Mouse (Mus musculus): ENCODE data around the gene Egfl8. TPM values are rescaled to one million over a fixed set of nuclear protein-coding genes. Genes with fewer than 3 reads are reported as not detected.

The Egfl8 gene
- polyA plus RNA-seq, 1 experiment from 2014 or later = 10.2 TPM

DNA sequence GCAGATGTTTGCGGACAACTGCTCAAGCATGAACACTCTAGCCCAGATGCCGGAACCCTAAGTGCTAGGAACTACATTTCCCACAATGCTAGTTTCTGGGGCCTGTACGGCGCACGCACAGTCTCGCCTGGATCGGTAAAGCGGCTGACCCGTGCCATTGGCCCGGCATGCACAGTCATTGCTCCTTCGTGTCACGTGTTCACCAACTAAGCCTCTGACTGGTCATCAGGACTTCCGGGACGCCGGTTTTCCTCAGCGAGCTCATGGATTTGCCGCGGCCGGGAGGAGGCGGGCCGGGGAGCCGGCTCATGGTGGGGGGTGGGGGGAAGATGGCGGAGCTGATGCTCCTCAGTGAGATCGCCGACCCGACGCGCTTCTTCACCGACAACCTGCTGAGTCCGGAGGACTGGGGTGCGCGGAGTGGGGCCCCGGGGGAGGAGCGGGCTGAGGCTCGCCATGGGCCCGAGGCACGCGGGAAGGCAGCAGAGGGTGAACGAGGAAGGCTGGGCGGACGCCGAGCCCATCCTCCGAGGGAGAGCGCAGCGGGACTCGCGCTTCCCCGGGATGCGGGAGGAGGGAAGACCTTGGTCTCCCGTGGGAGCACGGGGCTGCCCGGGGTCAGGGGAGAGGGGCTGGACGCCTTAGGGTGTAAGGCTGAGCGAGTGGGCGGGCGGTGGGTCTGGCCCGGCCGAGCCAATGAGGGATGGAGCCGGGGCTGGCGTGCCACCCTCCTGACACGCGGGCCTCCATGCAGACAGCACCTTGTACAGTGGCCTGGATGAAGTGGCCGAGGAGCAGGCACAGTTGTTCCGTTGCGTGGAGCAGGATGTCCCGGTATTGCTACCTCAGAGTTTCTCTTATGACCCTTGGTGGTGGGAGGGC lies 31.4 kb upstream of the Egfl8 start, which contains the start of gene Atf6b:
Atf6b (plus strand) TSS at position 241 of the 882 bp plus-strand sequence.
- peak within 1 kb of the TSS; percentile 73 for H3K27ac ChIP-seq
- H3K4me2 ChIP-seq = peak within 1 kb of the TSS; percentile 91
- H3K36me3 ChIP-seq = peaks cover 34% of the 10 kb centered on the region
- peak; percentile 94 for ATAC-seq (ENCODE audit: insufficient number of reproducible peaks, insufficient read depth, low FRiP score, low TSS enrichment, low read depth)
- under 1% methylated on average over 66 of the region's 66 CpGs for WGBS
- no peaks in the 10 kb centered on the region for H3K27me3 ChIP-seq
- peak within 1 kb of the TSS; percentile 88 for H3K9ac ChIP-seq
- H3K4me3 ChIP-seq = peak within 1 kb of the TSS; percentile 100
- H3K4me1 ChIP-seq = peaks cover 31% of the 10 kb centered on the region
- no peaks in the 10 kb centered on the region for H3K9me3 ChIP-seq

DNA sequence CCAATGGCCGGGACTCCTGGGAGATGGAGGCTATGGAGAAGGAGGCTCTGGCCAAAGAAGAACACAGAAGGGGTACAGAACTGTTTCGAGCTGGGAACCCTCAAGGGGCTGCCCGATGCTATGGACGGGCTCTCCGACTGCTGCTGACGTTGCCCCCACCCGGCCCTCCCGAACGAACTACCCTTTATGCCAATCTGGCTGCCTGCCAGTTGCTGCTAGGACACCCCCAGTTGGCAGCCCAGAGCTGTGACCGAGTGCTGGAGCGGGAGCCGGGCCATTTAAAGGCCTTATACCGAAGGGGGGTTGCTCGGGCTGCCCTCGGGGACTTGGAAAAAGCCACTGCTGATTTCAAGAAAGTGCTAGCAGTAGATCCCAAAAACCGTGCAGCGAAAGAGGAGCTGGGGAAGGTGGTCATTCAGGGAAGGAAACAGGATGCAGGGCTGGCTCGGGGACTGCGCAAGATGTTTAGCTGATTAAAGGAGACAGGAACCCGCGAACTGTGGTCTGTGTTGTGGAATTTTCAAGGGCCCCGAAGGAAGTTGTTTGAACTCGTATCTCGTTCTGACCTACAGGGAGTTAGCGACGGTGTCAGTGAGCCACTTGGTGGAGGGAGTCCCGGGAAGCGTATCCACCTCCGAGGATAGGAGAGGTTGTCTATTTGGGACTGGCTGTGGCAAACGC lies 30.2 kb upstream of the Egfl8 start:
- Histone ChIP-seq H3K9ac (no peak overlapping the region), H3K4me2 (peak overlapping the region; percentile 78), H3K4me3 (peak overlapping the region; percentile 100), H3K27ac (no peak overlapping the region), H3K36me3 (peaks cover 22% of the 10 kb centered on the region), H3K4me1 (peaks cover 41% of the 10 kb centered on the region), H3K27me3 (no peaks in the 10 kb centered on the region), H3K9me3 (no peaks in the 10 kb centered on the region)
- 89% methylated on average over 30 of the region's 30 CpGs for WGBS
- ATAC-seq (ENCODE audit: insufficient number of reproducible peaks, insufficient read depth, low FRiP score, low TSS enrichment, low read depth) = no peak

GRCm38 (mm10) chr17:34645256-34645829 lies 29.6 kb upstream of the Egfl8 start:
- Histone ChIP-seq H3K36me3 (peaks cover 16% of the 10 kb centered on the region), H3K4me2 (peak overlapping the region; percentile 78), H3K27me3 (no peaks in the 10 kb centered on the region), H3K4me1 (peaks cover 48% of the 10 kb centered on the region), H3K9me3 (no peaks in the 10 kb centered on the region), H3K27ac (peak overlapping the region; percentile 81), H3K9ac (peak overlapping the region; percentile 79), H3K4me3 (peak overlapping the region; percentile 100)
- no peak for ATAC-seq (ENCODE audit: insufficient number of reproducible peaks, insufficient read depth, low FRiP score, low TSS enrichment, low read depth)
- 43% methylated on average over 10 of the region's 10 CpGs for WGBS

- Histone ChIP-seq H3K9me3 (no peaks in the 10 kb centered on the region), H3K27ac (peak within 1 kb of the TSS; percentile 81), H3K4me3 (peak within 1 kb of the TSS; percentile 100), H3K27me3 (no peaks in the 10 kb centered on the region), H3K4me2 (peak within 1 kb of the TSS; percentile 78), H3K9ac (peak within 1 kb of the TSS; percentile 79), H3K4me1 (peaks cover 49% of the 10 kb centered on the region), H3K36me3 (peaks cover 9% of the 10 kb centered on the region)
- ATAC-seq (ENCODE audit: insufficient number of reproducible peaks, insufficient read depth, low FRiP score, low TSS enrichment, low read depth) = peak; percentile 74
- WGBS = under 1% methylated on average over 16 of the region's 16 CpGs
Measured at GRCm38 (mm10) chr17:34644608-34645007, 28.8 kb upstream of the Egfl8 start, which contains the start of gene Fkbpl. Gene Fkbpl, plus strand, starts transcription at chr17:34644764.

GRCm38 (mm10) chr17:34643944-34644343 lies 28.2 kb upstream of the Egfl8 start:
- H3K4me2 ChIP-seq = peak overlapping the region; percentile 78; the same call in 1 of the 2 replicates
- no peak for ATAC-seq (ENCODE audit: insufficient number of reproducible peaks, insufficient read depth, low FRiP score, low TSS enrichment, low read depth)
- H3K9ac ChIP-seq = no peak overlapping the region
- H3K27ac ChIP-seq = no peak overlapping the region
- no peaks in the 10 kb centered on the region for H3K9me3 ChIP-seq
- no peak overlapping the region for H3K4me3 ChIP-seq
- H3K36me3 ChIP-seq = peaks cover 2% of the 10 kb centered on the region; the same call in 1 of the 2 replicates
- peaks cover 48% of the 10 kb centered on the region for H3K4me1 ChIP-seq
- 79% methylated on average over 10 of the region's 10 CpGs for WGBS
- H3K27me3 ChIP-seq = no peaks in the 10 kb centered on the region

DNA sequence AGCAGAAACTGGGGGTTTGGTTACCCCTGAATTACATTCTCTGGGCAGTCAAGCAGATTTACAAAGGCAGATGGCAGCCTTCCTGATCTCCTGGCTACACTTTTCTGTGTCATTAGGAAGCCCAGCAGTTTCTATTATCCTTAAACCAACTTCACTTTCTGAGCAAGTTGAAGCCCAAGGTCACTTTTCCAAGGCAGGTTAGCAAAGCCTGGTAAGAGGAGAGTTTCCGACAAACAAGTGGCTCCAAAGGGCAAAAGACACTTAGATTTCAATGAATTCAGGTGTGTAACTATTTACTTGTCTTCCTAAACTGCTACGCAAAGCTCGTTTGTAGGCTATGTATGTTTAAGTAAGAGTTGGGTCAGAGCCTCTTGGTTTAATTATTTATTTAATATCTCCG lies 27.6 kb upstream of the Egfl8 start:
- H3K9ac ChIP-seq = no peak overlapping the region
- no peak overlapping the region for H3K4me3 ChIP-seq
- H3K27ac ChIP-seq = no peak overlapping the region
- H3K9me3 ChIP-seq = no peaks in the 10 kb centered on the region
- H3K4me2 ChIP-seq = no peak overlapping the region
- peaks cover 43% of the 10 kb centered on the region for H3K4me1 ChIP-seq
- ATAC-seq (ENCODE audit: insufficient number of reproducible peaks, insufficient read depth, low FRiP score, low TSS enrichment, low read depth) = no peak
- no peaks in the 10 kb centered on the region for H3K27me3 ChIP-seq
- H3K36me3 ChIP-seq = no peaks in the 10 kb centered on the region
- WGBS = 91% methylated on average over 4 of the region's 4 CpGs

DNA sequence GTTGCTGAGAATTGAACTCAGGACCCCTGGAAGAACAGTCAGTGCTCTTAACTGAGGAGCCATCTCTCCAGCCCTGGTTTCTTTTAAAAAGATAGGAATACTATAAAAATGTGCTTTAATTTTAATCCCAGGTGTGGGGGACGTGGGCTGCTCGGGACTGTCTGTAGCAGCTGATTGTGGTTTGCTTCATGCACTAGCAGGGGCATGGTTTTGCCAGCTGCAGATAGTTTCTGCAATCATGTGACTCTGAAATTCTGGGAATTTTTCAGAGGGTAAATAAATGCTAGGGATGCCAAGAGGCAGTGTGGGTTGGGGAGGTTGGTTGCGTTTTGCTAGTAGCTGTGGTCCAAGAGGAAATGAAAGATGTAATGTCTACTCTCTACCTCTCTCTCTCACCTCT lies 26.2 kb upstream of the Egfl8 start:
- Histone ChIP-seq H3K27ac (peak overlapping the region; percentile 91), H3K36me3 (no peaks in the 10 kb centered on the region), H3K9ac (no peak overlapping the region), H3K4me1 (peaks cover 33% of the 10 kb centered on the region), H3K9me3 (no peaks in the 10 kb centered on the region), H3K4me3 (no peak overlapping the region), H3K27me3 (no peaks in the 10 kb centered on the region), H3K4me2 (no peak overlapping the region)
- ATAC-seq (ENCODE audit: insufficient number of reproducible peaks, insufficient read depth, low FRiP score, low TSS enrichment, low read depth) = no peak
- WGBS = 37% methylated on average over 3 of the region's 3 CpGs

DNA sequence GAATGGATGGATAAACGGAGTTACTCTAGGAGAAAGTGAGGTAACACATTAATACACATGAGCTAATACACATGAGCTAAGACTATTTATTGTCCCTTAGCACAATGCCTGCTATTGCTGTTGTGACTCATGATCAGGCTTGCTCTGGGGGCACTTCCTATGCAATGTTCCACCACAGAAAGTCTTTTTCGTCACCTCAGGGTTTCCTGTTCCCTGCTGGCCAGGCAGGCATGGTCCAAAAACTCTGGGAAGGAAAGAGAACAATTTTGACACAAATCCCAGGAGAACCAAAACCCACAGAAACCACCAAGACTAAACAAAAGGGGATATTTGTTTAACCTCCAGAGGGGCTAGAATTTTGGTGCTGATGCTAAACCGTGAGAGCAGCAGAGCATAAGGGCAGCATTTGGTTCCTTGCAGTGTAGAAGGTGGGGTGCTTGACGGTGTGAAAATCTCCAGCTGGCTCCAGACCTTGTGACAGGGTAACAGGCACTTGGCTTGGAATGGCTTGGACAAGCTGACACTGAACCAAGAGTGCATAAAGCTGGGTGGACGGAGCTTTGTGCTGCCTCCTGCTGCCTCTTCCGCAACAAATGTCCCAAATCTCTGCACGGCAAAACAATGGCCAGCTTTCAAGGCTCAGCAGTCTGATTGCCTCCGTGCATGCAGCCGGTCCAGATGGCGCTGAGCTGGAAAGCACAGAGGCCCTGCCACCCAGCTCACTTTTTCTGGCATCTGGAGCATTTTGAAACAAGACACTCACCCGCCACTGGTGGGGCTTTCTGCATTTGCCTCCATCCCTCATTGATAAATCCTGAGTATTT lies 25.2 kb upstream of the Egfl8 start:
- peak overlapping the region; percentile 36 for H3K4me2 ChIP-seq
- H3K36me3 ChIP-seq = no peaks in the 10 kb centered on the region
- no peak overlapping the region for H3K4me3 ChIP-seq
- peak; percentile 29; the same call in 1 of the 2 replicates for ATAC-seq (ENCODE audit: insufficient number of reproducible peaks, insufficient read depth, low FRiP score, low TSS enrichment, low read depth)
- 12% methylated on average over 11 of the region's 11 CpGs for WGBS
- no peaks in the 10 kb centered on the region for H3K27me3 ChIP-seq
- H3K9me3 ChIP-seq = no peaks in the 10 kb centered on the region
- peaks cover 27% of the 10 kb centered on the region for H3K4me1 ChIP-seq
- H3K27ac ChIP-seq = peak overlapping the region; percentile 91
- H3K9ac ChIP-seq = peak overlapping the region; percentile 47; the same call in 1 of the 2 replicates

GRCm38 (mm10) chr17:34639461-34640255 lies 23.9 kb upstream of the Egfl8 start:
- H3K4me2 ChIP-seq = no peak overlapping the region
- H3K4me3 ChIP-seq = no peak overlapping the region
- no peak overlapping the region for H3K9ac ChIP-seq
- no peaks in the 10 kb centered on the region for H3K36me3 ChIP-seq
- H3K27ac ChIP-seq = no peak overlapping the region
- H3K4me1 ChIP-seq = peaks cover 17% of the 10 kb centered on the region
- ATAC-seq (ENCODE audit: insufficient number of reproducible peaks, insufficient read depth, low FRiP score, low TSS enrichment, low read depth) = no peak
- H3K9me3 ChIP-seq = no peaks in the 10 kb centered on the region
- WGBS = 79% methylated on average over 7 of the region's 7 CpGs
- 0 out of 2 replicates have a peak, but pooled peaks cover 2% of the 10 kb centered on the region for H3K27me3 ChIP-seq

- H3K27me3 ChIP-seq = peaks cover 17% of the 10 kb centered on the region
- no peaks in the 10 kb centered on the region for H3K36me3 ChIP-seq
- WGBS = 55% methylated on average over 3 of the region's 3 CpGs
- 0 out of 2 replicates have a peak overlapping the region, but pooled peaks have one; percentile 32 for H3K9ac ChIP-seq
- no peak overlapping the region for H3K4me3 ChIP-seq
- peaks cover 18% of the 10 kb centered on the region for H3K4me1 ChIP-seq
- H3K27ac ChIP-seq = peak overlapping the region; percentile 28; the same call in 1 of the 2 replicates
- no peak for ATAC-seq (ENCODE audit: insufficient number of reproducible peaks, insufficient read depth, low FRiP score, low TSS enrichment, low read depth)
- H3K4me2 ChIP-seq = no peak overlapping the region
- H3K9me3 ChIP-seq = no peaks in the 10 kb centered on the region
Measured at GRCm38 (mm10) chr17:34637459-34637858, 21.7 kb upstream of the Egfl8 start.

All from embryonic facial prominence, embryonic 13.5 days (tissue).